Mouse (Mus musculus) stomach, embryonic 16.5 days (tissue): ENCODE results near the gene Six4. TPM values are rescaled to one million over a fixed set of nuclear protein-coding genes. Genes with fewer than 3 reads are reported as not detected.
"Not testable (repeated sequence)": the region's sequence is repeated elsewhere in the genome, so short reads cannot be mapped to it uniquely, and the experiment has no call there.

Experiments
- ATAC-seq: fragments of 200-750 bp; cut with Nextera tagmentation; 2 replicates; pipeline ENCODE4 v1.8.0; 2017; ENCODE audit warnings: moderate number of reproducible peaks, moderate TSS enrichment; ENCODE audit not compliant: insufficient read depth, low FRiP score
- H3K27ac ChIP-seq: fragments of 300-500 bp; sonication (generic); 2 replicates; pipeline ENCODE4 v1.5.1; 2014; ENCODE audit warnings: low read length
- H3K27me3 ChIP-seq: fragments of 300-500 bp; sonication (generic); 2 replicates; pipeline ENCODE4 v1.6.1; 2014; ENCODE audit warnings: low read length, control low read depth, mixed read lengths; ENCODE audit not compliant: control insufficient read depth, insufficient read depth
- H3K36me3 ChIP-seq: fragments of 300-500 bp; sonication (generic); 2 replicates; pipeline ENCODE4 v1.6.1; 2014; ENCODE audit warnings: low read length; ENCODE audit not compliant: control insufficient read depth, insufficient read depth
- H3K4me1 ChIP-seq: fragments of 300-500 bp; sonication (generic); 2 replicates; pipeline ENCODE4 v1.6.1; 2014; ENCODE audit warnings: low read length, control low read depth, mixed read lengths; ENCODE audit not compliant: control insufficient read depth, insufficient read depth
- H3K4me2 ChIP-seq: fragments of 300-500 bp; sonication (generic); 2 replicates; pipeline ENCODE4 v1.6.1; 2014; ENCODE audit warnings: low read depth, low read length, mixed read lengths
- H3K4me3 ChIP-seq: fragments of 300-500 bp; sonication (generic); replicated peaks from 2 replicates; pipeline ENCODE4 v1.5.1; 2014; ENCODE audit warnings: mild to moderate bottlenecking, low read length
- H3K9ac ChIP-seq: fragments of 300-500 bp; sonication (generic); 2 replicates; pipeline ENCODE4 v1.6.1; 2014; ENCODE audit warnings: low read length
- H3K9me3 ChIP-seq: fragments of 300-500 bp; sonication (generic); replicated peaks from 2 replicates; pipeline ENCODE4 v1.6.1; 2016; ENCODE audit warnings: low read length, control low read depth; ENCODE audit not compliant: control insufficient read depth
- WGBS: fragments of 180-500 bp; shearing (Covaris S2); extraction: QIAGEN DNeasy Blood & Tissue Kit; methylation state at CpG from one replicate; pipeline ENCODE4 v1.1.7; 2014; 5-methylcytosine and 5-hydroxymethylcytosine counted together
- polyA plus RNA-seq: library from polyadenylated mRNA; unstranded; fragments of >200 nt; fragmentation: Nextera tagmentation; extraction: Ambion mirVana; gene quantifications from 2 replicates; pipeline ENCODE4 v1.2.1, GENCODE M21; 2015

The Six4 gene
- polyA plus RNA-seq, 1 experiment from 2014 or later = 0.56 TPM

- under 1% methylated on average over 71 of the region's 71 CpGs for WGBS
- Histone ChIP-seq H3K9me3 (no peaks in the 10 kb centered on the region), H3K27me3 (no peaks in the 10 kb centered on the region), H3K27ac (no peak overlapping the region), H3K9ac (peak overlapping the region; percentile 75), H3K4me2 (peak overlapping the region; percentile 100), H3K36me3 (no peaks in the 10 kb centered on the region), H3K4me1 (peaks cover 8% of the 10 kb centered on the region; the same call in 1 of the 2 replicates), H3K4me3 (peak overlapping the region; percentile 69)
- ATAC-seq = peak; percentile 42
Observed at GRCm38 (mm10) chr12:73112326-73113087, 749 bp downstream of the Six4 start.

- H3K27ac ChIP-seq = no peak overlapping the region
- ATAC-seq = no peak
Observed at GRCm38 (mm10) chr12:73111561-73112325, 1.5 kb downstream of the Six4 start.

GRCm38 (mm10) chr12:73110431-73111111 is 2.7 kb downstream of the Six4 start:
- Histone ChIP-seq H3K9me3 (no peaks in the 10 kb centered on the region), H3K27me3 (no peaks in the 10 kb centered on the region), H3K36me3 (no peaks in the 10 kb centered on the region), H3K4me2 (peak overlapping the region; percentile 100), H3K9ac (no peak overlapping the region), H3K27ac (no peak overlapping the region), H3K4me3 (peak overlapping the region; percentile 69), H3K4me1 (peaks cover 8% of the 10 kb centered on the region; the same call in 1 of the 2 replicates)
- ATAC-seq = peak; percentile 22; the same call in 1 of the 2 replicates
- WGBS = 4% methylated on average over 23 of the region's 23 CpGs

More at GRCm38 (mm10) chr12:73111561-73112325, 1.5 kb downstream of the Six4 start:
- H3K4me1 ChIP-seq = peaks cover 8% of the 10 kb centered on the region; the same call in 1 of the 2 replicates
- H3K36me3 ChIP-seq = no peaks in the 10 kb centered on the region
- no peaks in the 10 kb centered on the region for H3K9me3 ChIP-seq
- peak overlapping the region; percentile 75 for H3K9ac ChIP-seq
- 2% methylated on average over 44 of the region's 44 CpGs for WGBS
- peak overlapping the region; percentile 100 for H3K4me2 ChIP-seq
- H3K4me3 ChIP-seq = peak overlapping the region; percentile 69
- no peaks in the 10 kb centered on the region for H3K27me3 ChIP-seq

- no peak overlapping the region for H3K4me2 ChIP-seq
- H3K9ac ChIP-seq = no peak overlapping the region
- no peaks in the 10 kb centered on the region for H3K27me3 ChIP-seq
- H3K27ac ChIP-seq = no peak overlapping the region
- H3K9me3 ChIP-seq = no peaks in the 10 kb centered on the region
- no peak overlapping the region for H3K4me3 ChIP-seq
- H3K4me1 ChIP-seq = peaks cover 8% of the 10 kb centered on the region; the same call in 1 of the 2 replicates
- H3K36me3 ChIP-seq = no peaks in the 10 kb centered on the region
- ATAC-seq = no peak
- WGBS = 75% methylated on average over 2 of the region's 2 CpGs
Observed at GRCm38 (mm10) chr12:73107821-73108220, 5.4 kb downstream of the Six4 start.

- no peak overlapping the region for H3K9ac ChIP-seq
- ATAC-seq = no peak
- no peaks in the 10 kb centered on the region for H3K36me3 ChIP-seq
- no peak overlapping the region for H3K4me2 ChIP-seq
- no peak overlapping the region for H3K27ac ChIP-seq
- H3K9me3 ChIP-seq = no peaks in the 10 kb centered on the region
- H3K27me3 ChIP-seq = no peaks in the 10 kb centered on the region
- H3K4me1 ChIP-seq = no peaks in the 10 kb centered on the region
- H3K4me3 ChIP-seq = no peak overlapping the region
- 86% methylated on average over 12 of the region's 12 CpGs for WGBS
Observed at GRCm38 (mm10) chr12:73103713-73104112, 9.5 kb downstream of the Six4 start.

GRCm38 (mm10) chr12:73098593-73098992 is 14.7 kb downstream of the Six4 start:
- Histone ChIP-seq H3K4me3 (no peak overlapping the region), H3K4me1 (no peaks in the 10 kb centered on the region), H3K4me2 (no peak overlapping the region), H3K27me3 (no peaks in the 10 kb centered on the region), H3K27ac (no peak overlapping the region), H3K9me3 (no peaks in the 10 kb centered on the region), H3K36me3 (no peaks in the 10 kb centered on the region), H3K9ac (no peak overlapping the region)
- WGBS = 64% methylated on average over 4 of the region's 4 CpGs
- ATAC-seq = no peak

- not testable (repeated sequence) for ATAC-seq, H3K36me3 ChIP-seq, H3K27me3 ChIP-seq, H3K9ac ChIP-seq, H3K4me1 ChIP-seq, H3K27ac ChIP-seq, H3K4me2 ChIP-seq, H3K4me3 ChIP-seq, H3K9me3 ChIP-seq
- WGBS = 93% methylated on average over 5 of the region's 5 CpGs
Observed at GRCm38 (mm10) chr12:73096177-73096576, 17.1 kb downstream of the Six4 start.

- no peak overlapping the region for H3K9ac ChIP-seq
- no peak for ATAC-seq
- no peak overlapping the region for H3K27ac ChIP-seq
- whole genome bisulfite sequencing = 34% methylated on average over 2 of the region's 2 CpGs
- H3K36me3 ChIP-seq = no peaks in the 10 kb centered on the region
- peaks cover 4% of the 10 kb centered on the region; the same call in 1 of the 2 replicates for H3K27me3 ChIP-seq
- no peak overlapping the region for H3K4me3 ChIP-seq
- no peaks in the 10 kb centered on the region for H3K9me3 ChIP-seq
- no peak overlapping the region for H3K4me2 ChIP-seq
- no peaks in the 10 kb centered on the region for H3K4me1 ChIP-seq
Observed at GRCm38 (mm10) chr12:73094605-73095004, 18.7 kb downstream of the Six4 start.
